Mouse (Mus musculus) CH12.LX (cell line): ENCODE data around the gene Cblc. TPM values are rescaled to one million over a fixed set of nuclear protein-coding genes. Genes with fewer than 3 reads are reported as not detected.

Experiments
- DNase-seq: peaks from one replicate; pipeline ENCODE4 v3.0.0-alpha.2; 2013; ENCODE audit errors: extremely low read depth
- H3K27ac ChIP-seq: 2 replicates; pipeline ENCODE4 v1.5.1; 2012; ENCODE audit warnings: low read depth, mild to moderate bottlenecking, control low read depth, moderate library complexity; ENCODE audit not compliant: insufficient read depth
- H3K27me3 ChIP-seq: replicated peaks from 2 replicates; pipeline ENCODE3; 2012; ENCODE audit warnings: inconsistent platforms
- H3K36me3 ChIP-seq, 2 experiments: replicated peaks in 1 of 2; 2 replicates each; pipeline versions ENCODE3 to v1.6.1; 2012; ENCODE audit warnings: inconsistent platforms in 1 of 2, low read length in 1 of 2, mild to moderate bottlenecking in 1 of 2, mixed read lengths in 1 of 2, moderate library complexity in 1 of 2; ENCODE audit not compliant: control insufficient read depth in 1 of 2, insufficient read depth in 1 of 2
- H3K4me1 ChIP-seq, 2 experiments: 2 replicates each; pipeline ENCODE4 v1.6.1; 2012; ENCODE audit warnings: inconsistent platforms in 1 of 2, moderate library complexity in 1 of 2; ENCODE audit not compliant: insufficient read depth in 2 of 2, control insufficient read depth in 1 of 2
- H3K4me2 ChIP-seq: 2 replicates; pipeline ENCODE4 v1.6.1; 2012; ENCODE audit warnings: low read depth, mild to moderate bottlenecking, control low read depth; ENCODE audit not compliant: poor library complexity, insufficient read depth, severe bottlenecking
- H3K4me3 ChIP-seq, 3 experiments: fragments of 150-350 bp in 1 of 3; sonication (generic) in 1 of 3; replicated peaks in 1 of 3; 2 replicates each; pipeline versions ENCODE3 to v1.5.1; 2011 to 2012; ENCODE audit warnings: low read depth in 2 of 3, low read length in 2 of 3, mild to moderate bottlenecking in 2 of 3, moderate library complexity in 2 of 3, control low read depth in 1 of 3, improper control_type of control experiment in 1 of 3, inconsistent platforms in 1 of 3, mixed read lengths in 1 of 3; ENCODE audit not compliant: poor library complexity in 1 of 3
- H3K79me2 ChIP-seq: replicated peaks from 2 replicates; pipeline ENCODE4 v1.6.1; 2012; ENCODE audit warnings: mild to moderate bottlenecking, moderate library complexity; ENCODE audit not compliant: control insufficient read depth, poor library complexity, insufficient read depth, severe bottlenecking; ENCODE audit errors: extremely low read depth
- H3K9ac ChIP-seq: 2 replicates; pipeline ENCODE4 v1.6.1; 2012; ENCODE audit warnings: low read depth, mild to moderate bottlenecking, control low read depth, moderate library complexity; ENCODE audit not compliant: insufficient read depth
- H3K9me3 ChIP-seq: replicated peaks from 2 replicates; pipeline ENCODE3; 2012; ENCODE audit warnings: low read length, inconsistent platforms, mixed read lengths
- BHLHE40 ChIP-seq: IDR thresholded peaks from 2 replicates; pipeline ENCODE4 v1.6.1; 2011; ENCODE audit warnings: mild to moderate bottlenecking, low read depth, low read length, improper control_type of control experiment
- CHD2 ChIP-seq: IDR thresholded peaks from 2 replicates; pipeline ENCODE4 v1.6.1; 2011; ENCODE audit warnings: low read length, improper control_type of control experiment
- CTCF ChIP-seq, 2 experiments: IDR thresholded peaks in 1 of 2; conservative IDR thresholded peaks in 1 of 2; 2 replicates each; pipeline ENCODE4 v1.5.1; 2011 to 2012; ENCODE audit warnings: low read depth in 2 of 2, low read length in 2 of 2, improper control_type of control experiment in 1 of 2, inconsistent platforms in 1 of 2, mild to moderate bottlenecking in 1 of 2, moderate library complexity in 1 of 2
- E2F4 ChIP-seq: IDR thresholded peaks from 2 replicates; pipeline ENCODE4 v1.6.1; 2011; ENCODE audit warnings: low read depth, low read length, improper control_type of control experiment; ENCODE audit not compliant: insufficient replicate concordance
- ELF1 ChIP-seq: IDR thresholded peaks from 2 replicates; pipeline ENCODE4 v1.6.1; 2014; ENCODE audit warnings: low read depth, mild to moderate bottlenecking, inconsistent platforms, low read length, improper control_type of control experiment
- EP300 ChIP-seq: IDR thresholded peaks from 2 replicates; pipeline ENCODE4 v1.6.1; 2011; ENCODE audit warnings: low read length, improper control_type of control experiment
- HCFC1 ChIP-seq: IDR thresholded peaks from 2 replicates; pipeline ENCODE4 v1.6.1; 2012; ENCODE audit warnings: low read depth, mild to moderate bottlenecking, inconsistent platforms, low read length, improper control_type of control experiment
- MAX ChIP-seq: IDR thresholded peaks from 2 replicates; pipeline ENCODE4 v1.6.1; 2011; ENCODE audit warnings: low read length, improper control_type of control experiment
- MAZ ChIP-seq: IDR thresholded peaks from 2 replicates; pipeline ENCODE4 v1.6.1; 2012; ENCODE audit warnings: low read depth, mild to moderate bottlenecking, inconsistent platforms, low read length, improper control_type of control experiment, moderate library complexity
- MEF2A ChIP-seq: IDR thresholded peaks from 2 replicates; pipeline ENCODE4 v1.6.1; 2014; ENCODE audit warnings: low read depth, mild to moderate bottlenecking, inconsistent platforms, low read length, improper control_type of control experiment, borderline replicate concordance
- MYC ChIP-seq: IDR thresholded peaks from 2 replicates; pipeline ENCODE4 v1.6.1; 2011; ENCODE audit warnings: low read depth, mild to moderate bottlenecking, improper control_type of control experiment, low read length
- NELFE ChIP-seq: IDR thresholded peaks from 2 replicates; pipeline ENCODE4 v1.6.1; 2011; ENCODE audit warnings: low read depth, low read length, improper control_type of control experiment
- PAX5 ChIP-seq: IDR thresholded peaks from 2 replicates; pipeline ENCODE4 v1.6.1; 2012; ENCODE audit warnings: low read length, inconsistent platforms, mixed read lengths
- POLR2A ChIP-seq: IDR thresholded peaks from 2 replicates; pipeline ENCODE4 v1.6.1; 2011; ENCODE audit warnings: low read depth, mild to moderate bottlenecking, improper control_type of control experiment, low read length
- POLR2AphosphoS2 ChIP-seq: IDR thresholded peaks from 2 replicates; pipeline ENCODE4 v1.6.1; 2011; ENCODE audit warnings: low read depth, low read length, improper control_type of control experiment
- RCOR1 ChIP-seq: conservative IDR thresholded peaks from 2 replicates; pipeline ENCODE4 v1.6.1; 2012; ENCODE audit warnings: low read depth, mild to moderate bottlenecking, inconsistent platforms, low read length, improper control_type of control experiment
- SMC3 ChIP-seq: IDR thresholded peaks from 2 replicates; pipeline ENCODE4 v1.6.1; 2011; ENCODE audit warnings: low read depth, low read length, improper control_type of control experiment
- TBP ChIP-seq: conservative IDR thresholded peaks from 2 replicates; pipeline ENCODE4 v1.6.1; 2011; ENCODE audit warnings: low read depth, low read length, improper control_type of control experiment
- TCF12 ChIP-seq: IDR thresholded peaks from 2 replicates; pipeline ENCODE4 v1.6.1; 2014; ENCODE audit warnings: low read depth, mild to moderate bottlenecking, inconsistent platforms, low read length, improper control_type of control experiment
- USF2 ChIP-seq: conservative IDR thresholded peaks from 2 replicates; pipeline ENCODE4 v1.6.1; 2011; ENCODE audit warnings: low read depth, low read length, improper control_type of control experiment
- ZC3H11A ChIP-seq: IDR thresholded peaks from 2 replicates; pipeline ENCODE4 v1.6.1; 2012; ENCODE audit warnings: low read depth, mild to moderate bottlenecking, inconsistent platforms, low read length, improper control_type of control experiment
- ZKSCAN1 ChIP-seq: IDR thresholded peaks from 2 replicates; pipeline ENCODE4 v1.6.1; 2012; ENCODE audit warnings: low read depth, inconsistent platforms, low read length, improper control_type of control experiment, borderline replicate concordance
- ZMIZ1 ChIP-seq: IDR thresholded peaks from 2 replicates; pipeline ENCODE4 v1.6.1; 2012; ENCODE audit warnings: low read depth, mild to moderate bottlenecking, inconsistent platforms, low read length, improper control_type of control experiment
- ZNF384 ChIP-seq: IDR thresholded peaks from 2 replicates; pipeline ENCODE4 v1.6.1; 2012; ENCODE audit warnings: low read depth, low read length, improper control_type of control experiment, inconsistent platforms
- dilution Hi-C: fragments of 300-500 bp; cut with MboI; formaldehyde crosslinking; loops from 2 replicates; pipeline ENCODE4 v1.14.3; 2020; ENCODE audit warnings: low sequenced_read_pairs; ENCODE audit not compliant: extremely low pct_unique_long_range_greater_than_20kb, extremely low pct_ligation_motif_present
- in situ Hi-C: fragments of 300-500 bp; cut with MboI; formaldehyde crosslinking; loops from 3 replicates; pipeline ENCODE4 v1.14.3; 2019; ENCODE audit warnings: low sequenced_read_pairs, low pct_ligation_motif_present, low pct_unique_long_range_greater_than_20kb, mixed read lengths
- polyA plus RNA-seq: library from polyadenylated mRNA; unstranded; fragments of >175 nt; gene quantifications from 2 replicates; pipeline ENCODE4 v1.2.1, GENCODE M21; 2012; ENCODE audit warnings: low read depth; ENCODE audit not compliant: insufficient read length
- total RNA-seq, 2 experiments: library from RNA; depleted of rRNA; stranded (reverse); fragments of 300-350 nt in 1 of 2; fragments of >200 nt in 1 of 2; gene quantifications; 2 replicates each; pipeline ENCODE4 v1.2.3; 2012 to 2014

Cblc gene
- total and polyA plus RNA-seq, 3 experiments, result 6.4 to 30.8 (median 13.4) TPM

DNA sequence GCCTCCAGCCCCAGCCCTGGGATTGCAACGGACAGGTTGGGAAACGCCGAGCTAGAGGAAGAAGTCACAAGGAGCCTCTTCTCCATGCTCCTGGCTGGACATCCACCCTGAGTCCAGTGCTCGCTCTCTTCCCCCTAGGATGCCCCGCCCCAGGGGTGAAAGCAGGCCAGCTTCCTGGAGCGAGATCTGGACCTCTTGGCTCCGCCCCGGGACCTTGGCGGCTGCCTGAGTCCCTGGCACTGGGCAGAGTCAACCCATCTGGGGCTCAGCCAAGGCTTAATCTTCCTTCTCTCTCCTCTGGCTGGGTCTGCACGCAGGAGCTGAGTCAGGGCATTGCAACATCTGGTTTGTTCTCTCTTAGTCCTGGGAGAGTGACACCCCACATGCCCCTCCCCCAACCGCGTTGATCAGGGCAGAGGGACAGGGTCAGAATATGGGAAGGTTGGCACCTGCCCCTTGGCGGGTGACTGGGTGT, 34.1 kb upstream of the Cblc start:
- Histone ChIP-seq H3K27ac (peak overlapping the region; percentile 3; the same call in 1 of the 2 replicates), H3K79me2 (no peaks in the 10 kb centered on the region), H3K4me3 (no peak overlapping the region), H3K4me1 (peaks cover 17 to 19% of the 10 kb centered on the region in 2 experiments), H3K36me3 (no peaks in the 10 kb centered on the region), H3K9me3 (peaks cover 9% of the 10 kb centered on the region), H3K27me3 (no peaks in the 10 kb centered on the region), H3K4me2 (0 out of 2 replicates have a peak overlapping the region, but pooled peaks have one; percentile 4), H3K9ac (0 out of 2 replicates have a peak overlapping the region, but pooled peaks have one; percentile 1)
- TF ChIP-seq POLR2A (peak; percentile 38; the same call in 1 of the 2 replicates), CHD2 (0 out of 2 replicates have a peak, but pooled peaks have one; percentile 54), PAX5 (no peak), BHLHE40 (0 out of 2 replicates have a peak, but pooled peaks have one; percentile 5), NELFE (no peak), ELF1 (peak; percentile 44)
- in situ Hi-C loops (no loop called here), dilution Hi-C loops (no loop called here)
- DNase-seq, result no peak

DNA sequence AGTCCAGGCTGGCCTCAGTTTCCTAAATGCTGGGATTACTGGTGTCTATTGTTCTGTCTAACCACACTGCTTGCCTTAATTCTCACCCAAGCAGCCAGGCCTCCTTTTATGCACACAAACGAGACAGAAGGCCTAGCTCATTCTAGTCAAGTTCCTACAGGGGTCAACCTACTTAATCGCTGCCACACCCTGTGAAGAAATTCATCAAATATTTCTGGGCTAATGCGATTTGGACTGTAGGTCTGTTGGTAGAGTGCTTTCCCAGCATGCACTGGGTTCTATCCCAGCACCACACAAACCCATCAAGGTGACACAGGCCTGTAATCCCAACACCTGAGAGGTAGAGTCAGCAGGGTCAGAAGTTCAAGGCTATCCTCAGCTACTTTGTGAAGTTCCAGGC, 33.1 kb upstream of the Cblc start:
- peaks cover 23 to 24% of the 10 kb centered on the region in 2 experiments for H3K4me1 ChIP-seq
- no peak overlapping the region for H3K4me2 ChIP-seq
- no peak overlapping the region for H3K27ac ChIP-seq
- no peaks in the 10 kb centered on the region for H3K27me3 ChIP-seq
- H3K36me3 ChIP-seq, result no peaks in the 10 kb centered on the region
- dilution Hi-C loops, result no loop called here
- no peak overlapping the region for H3K9ac ChIP-seq
- TF ChIP-seq USF2 (no peak), ZC3H11A (no peak), E2F4 (no peak), CTCF (conservative IDR thresholded peaks at IDR 0.05 in 1 of 2, IDR thresholded peaks at IDR 0.05 in 1 of 2; ENCODE audit: low read depth in 2 of 2, low read length in 2 of 2) (no peak), MAX (no peak), ZMIZ1 (no peak), HCFC1 (no peak), TCF12 (no peak)
- TF ChIP-seq, all 38 proteins: peak for 0
- H3K79me2 ChIP-seq, result no peaks in the 10 kb centered on the region
- H3K4me3 ChIP-seq, result no peak overlapping the region
- DNase-seq, result no peak
- peaks cover 9% of the 10 kb centered on the region for H3K9me3 ChIP-seq
- in situ Hi-C loops, result no loop called here

GRCm38 (mm10) chr7:19826756-19827155, 30.1 kb upstream of the Cblc start:
- in situ Hi-C loops (no loop called here), dilution Hi-C loops (no loop called here)
- H3K4me2 ChIP-seq, result no peak overlapping the region
- no peak for DNase-seq
- H3K27ac ChIP-seq, result no peak overlapping the region
- no peak overlapping the region for H3K9ac ChIP-seq
- no peaks in the 10 kb centered on the region for H3K27me3 ChIP-seq
- H3K36me3 ChIP-seq, result no peaks in the 10 kb centered on the region
- TF ChIP-seq ZKSCAN1, result no peak
- no peak for TF ChIP-seq POLR2AphosphoS2
- TF ChIP-seq MYC, result no peak
- no peak for TF ChIP-seq ZMIZ1
- no peak for TF ChIP-seq ZC3H11A
- TF ChIP-seq SMC3, result no peak
- TF ChIP-seq TBP, result no peak
- no peak for TF ChIP-seq MEF2A
- TF ChIP-seq RCOR1, result no peak
- TF ChIP-seq MAX, result no peak
- TF ChIP-seq BHLHE40, result no peak
- TF ChIP-seq ZNF384, result no peak
- TF ChIP-seq NELFE, result no peak
- TF ChIP-seq MAZ, result no peak
- no peak for TF ChIP-seq EP300
- TF ChIP-seq, all 38 proteins: peak for 0
- Histone ChIP-seq H3K4me1 (peaks cover 27 to 39% of the 10 kb centered on the region in 2 experiments), H3K9me3 (peaks cover 6% of the 10 kb centered on the region), H3K79me2 (peaks cover 7% of the 10 kb centered on the region), H3K4me3 (no peak overlapping the region)
